Mouse (Mus musculus): ENCODE data around the gene Uevld.
"Not testable (repeated sequence)": the region's sequence is repeated elsewhere in the genome, so short reads cannot be mapped to it uniquely, and the experiment has no call there.

Uevld gene

GRCm38 (mm10) chr7:46969898-46970297 is 11.6 kb upstream of the Uevld start:
- no peak for DNase-seq (ENCODE audit: low spot score)

- no peak for DNase-seq (ENCODE audit: low spot score)
Observed at GRCm38 (mm10) chr7:46964070-46964469, 5.7 kb upstream of the Uevld start.

- peak; percentile 64 for DNase-seq (ENCODE audit: low spot score)
Observed at GRCm38 (mm10) chr7:46962806-46963618, 4.7 kb upstream of the Uevld start.

- no peak for DNase-seq (ENCODE audit: low spot score)
Observed at GRCm38 (mm10) chr7:46962132-46962531, 3.8 kb upstream of the Uevld start.

GRCm38 (mm10) chr7:46960991-46961390 is 2.7 kb upstream of the Uevld start:
- no peak for DNase-seq (ENCODE audit: low spot score)

GRCm38 (mm10) chr7:46958853-46959252 is 526 bp upstream of the Uevld start:
- DNase-seq (ENCODE audit: low spot score): no peak

- peak; percentile 15 for DNase-seq (ENCODE audit: low spot score)
Observed at GRCm38 (mm10) chr7:46935847-46936246, 22.5 kb downstream of the Uevld start.

GRCm38 (mm10) chr7:46934788-46935187 is 23.5 kb downstream of the Uevld start:
- DNase-seq (ENCODE audit: low spot score): no peak

GRCm38 (mm10) chr7:46931370-46931769 is 27.0 kb downstream of the Uevld start:
- DNase-seq (ENCODE audit: low spot score): no peak

- no peak for DNase-seq (ENCODE audit: low spot score)
Observed at GRCm38 (mm10) chr7:46928291-46928690, 30.0 kb downstream of the Uevld start.

- no peak for DNase-seq (ENCODE audit: low spot score)
Observed at GRCm38 (mm10) chr7:46922075-46922474, 36.3 kb downstream of the Uevld start.

- DNase-seq (ENCODE audit: low spot score): peak; percentile 88
Observed at GRCm38 (mm10) chr7:46919551-46920176, 38.7 kb downstream of the Uevld start, which contains the start of gene Tsg101. TSS of gene Tsg101 (minus strand) at chr7:46919969.

- no peak for DNase-seq (ENCODE audit: low spot score)
Observed at GRCm38 (mm10) chr7:46918678-46919371, 39.5 kb downstream of the Uevld start.

- DNase-seq (ENCODE audit: low spot score): no peak
Observed at GRCm38 (mm10) chr7:46916376-46916775, 42.0 kb downstream of the Uevld start.

- no peak for DNase-seq (ENCODE audit: low spot score)
Observed at GRCm38 (mm10) chr7:46911250-46911649, 47.1 kb downstream of the Uevld start.

- no peak for DNase-seq (ENCODE audit: low spot score)
Observed at GRCm38 (mm10) chr7:46899343-46899742, 59.0 kb downstream of the Uevld start.

GRCm38 (mm10) chr7:46895511-46895910 is 62.8 kb downstream of the Uevld start:
- DNase-seq (ENCODE audit: low spot score): no peak

GRCm38 (mm10) chr7:46883304-46883703 is 75.0 kb downstream of the Uevld start:
- DNase-seq (ENCODE audit: low spot score): no peak

GRCm38 (mm10) chr7:46881941-46882340 is 76.4 kb downstream of the Uevld start:
- not testable (repeated sequence) for DNase-seq (ENCODE audit: low spot score)

GRCm38 (mm10) chr7:46880992-46881391 is 77.3 kb downstream of the Uevld start:
- no peak for DNase-seq (ENCODE audit: low spot score)

GRCm38 (mm10) chr7:46879851-46880250 is 78.5 kb downstream of the Uevld start:
- no peak for DNase-seq (ENCODE audit: low spot score)

- DNase-seq (ENCODE audit: low spot score): no peak
Observed at GRCm38 (mm10) chr7:46877255-46877654, 81.1 kb downstream of the Uevld start.

- no peak for DNase-seq (ENCODE audit: low spot score)
Observed at GRCm38 (mm10) chr7:46876841-46877240, 81.5 kb downstream of the Uevld start.

Measured in ovary, postnatal 14 days (tissue).